Mouse (Mus musculus) thymus, adult 2 months (tissue): Measurements from ENCODE around the gene Lrrc34. TPM values are rescaled to one million over a fixed set of nuclear protein-coding genes. Genes with fewer than 3 reads are reported as not detected.

Source experiments
- DNase-seq: peaks from one replicate; pipeline ENCODE4 v3.0.0; 2021
- H3K27ac ChIP-seq: fragments of 200-500 bp; 2 replicates; pipeline ENCODE4 v1.5.1; 2012; ENCODE audit warnings: low read length, control low read depth; ENCODE audit not compliant: control insufficient read depth, insufficient read depth
- H3K27me3 ChIP-seq: fragments of 200-500 bp; 2 replicates; pipeline ENCODE4 v1.6.1; 2012; ENCODE audit warnings: mild to moderate bottlenecking, low read length, moderate library complexity, mixed read lengths; ENCODE audit not compliant: control insufficient read depth, insufficient read depth
- H3K36me3 ChIP-seq: fragments of 200-500 bp; 2 replicates; pipeline ENCODE4 v1.6.1; 2012; ENCODE audit warnings: mild to moderate bottlenecking, low read length, moderate library complexity; ENCODE audit not compliant: control insufficient read depth, insufficient read depth
- H3K4me1 ChIP-seq: fragments of 200-500 bp; replicated peaks from 2 replicates; pipeline ENCODE4 v1.6.1; 2012; ENCODE audit warnings: low read length; ENCODE audit not compliant: control insufficient read depth, insufficient read depth
- H3K4me3 ChIP-seq: fragments of 200-500 bp; 2 replicates; pipeline ENCODE4 v1.5.1; 2012; ENCODE audit warnings: mild to moderate bottlenecking, low read length, control low read depth, moderate library complexity; ENCODE audit not compliant: control insufficient read depth, insufficient read depth
- CTCF ChIP-seq: fragments of 200-500 bp; IDR thresholded peaks from 2 replicates; pipeline ENCODE4 v1.5.1; 2012; ENCODE audit warnings: mild to moderate bottlenecking, control low read depth, low read length, moderate library complexity, borderline replicate concordance; ENCODE audit not compliant: control insufficient read depth, poor library complexity, insufficient read depth; ENCODE audit errors: extremely low read depth
- POLR2A ChIP-seq: fragments of 200-500 bp; IDR thresholded peaks from 2 replicates; pipeline ENCODE4 v1.6.1; 2012; ENCODE audit warnings: mild to moderate bottlenecking, low read length, control low read depth, moderate library complexity; ENCODE audit not compliant: control insufficient read depth, poor library complexity, insufficient read depth; ENCODE audit errors: extremely low read depth
- WGBS: fragments of 180-500 bp; shearing (Covaris S2); methylation state at CpG from one replicate; pipeline ENCODE4 v1.1.7; 2018; 5-methylcytosine and 5-hydroxymethylcytosine counted together
- polyA plus RNA-seq: library from polyadenylated mRNA; depleted of rRNA; stranded (reverse); fragments of >200 nt; gene quantifications from 2 replicates; pipeline ENCODE4 v1.2.3, GENCODE M21; 2012

Lrrc34 gene
- polyA plus RNA-seq, 1 experiment = 0.04 TPM

- Histone ChIP-seq H3K4me3 (no peak overlapping the region), H3K27ac (no peak overlapping the region), H3K36me3 (no peaks in the 10 kb centered on the region), H3K4me1 (no peaks in the 10 kb centered on the region), H3K27me3 (no peaks in the 10 kb centered on the region)
- no peak for DNase-seq
- WGBS = 90% methylated on average over 4 of the region's 4 CpGs
- TF ChIP-seq CTCF (no peak), POLR2A (no peak)
Observed at GRCm38 (mm10) chr3:30635629-30636028, 12.0 kb downstream of the Lrrc34 start.

DNA sequence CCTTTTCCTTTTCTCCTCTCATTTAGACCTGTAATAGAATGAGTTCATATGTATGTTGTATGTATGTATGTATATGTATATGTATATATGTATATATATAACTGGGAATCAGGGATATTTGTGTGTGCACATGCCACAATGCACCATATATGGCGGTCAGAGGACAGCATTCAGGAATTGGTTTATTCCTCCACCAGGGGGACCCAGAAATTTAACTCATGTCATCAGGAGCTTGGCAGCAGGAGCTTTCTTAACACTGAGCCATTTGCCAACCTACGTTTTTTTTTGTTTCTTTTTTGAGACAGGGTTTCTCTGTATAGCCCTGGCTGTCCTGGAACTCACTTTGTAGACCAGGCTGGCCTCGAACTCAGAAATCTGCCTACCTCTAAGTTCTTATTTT lies 14.0 kb downstream of the Lrrc34 start:
- Histone ChIP-seq H3K27ac (no peak overlapping the region), H3K4me1 (no peaks in the 10 kb centered on the region), H3K27me3 (no peaks in the 10 kb centered on the region), H3K36me3 (no peaks in the 10 kb centered on the region), H3K4me3 (no peak overlapping the region)
- WGBS = 68% methylated on average over 3 of the region's 3 CpGs
- TF ChIP-seq CTCF (no peak), POLR2A (no peak)
- no peak for DNase-seq

DNA sequence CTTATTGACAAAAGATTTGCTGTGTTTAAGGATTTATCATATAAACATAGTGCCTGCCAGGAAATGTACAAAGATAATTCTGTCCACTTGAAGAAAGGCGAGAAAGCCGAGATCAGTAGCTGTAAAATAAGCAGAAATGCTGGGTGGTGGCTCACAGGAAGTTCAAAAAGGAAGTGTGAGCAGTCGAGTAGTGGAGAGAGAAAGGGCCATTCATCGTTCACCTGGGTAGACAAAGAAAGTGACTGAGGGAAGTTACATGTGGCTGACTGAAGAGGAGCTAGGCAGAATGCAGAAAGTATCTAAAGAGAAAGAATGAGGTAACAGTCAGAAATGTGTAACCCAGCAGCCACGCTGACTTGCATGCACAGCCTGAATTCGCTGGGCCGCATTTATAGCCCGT lies 27.5 kb downstream of the Lrrc34 start:
- H3K4me1 ChIP-seq = no peaks in the 10 kb centered on the region
- no peak for DNase-seq
- no peaks in the 10 kb centered on the region for H3K27me3 ChIP-seq
- no peak overlapping the region for H3K27ac ChIP-seq
- 57% methylated on average over 8 of the region's 8 CpGs for WGBS
- H3K4me3 ChIP-seq = no peak overlapping the region
- H3K36me3 ChIP-seq = peaks cover 26% of the 10 kb centered on the region
- TF ChIP-seq CTCF (no peak), POLR2A (no peak)

GRCm38 (mm10) chr3:30610930-30611329 lies 36.7 kb downstream of the Lrrc34 start:
- H3K27me3 ChIP-seq = no peaks in the 10 kb centered on the region
- H3K4me3 ChIP-seq = no peak overlapping the region
- H3K4me1 ChIP-seq = peaks cover 4% of the 10 kb centered on the region
- DNase-seq = peak; percentile 32
- TF ChIP-seq POLR2A (no peak), CTCF (no peak)
- 54% methylated on average over 4 of the region's 4 CpGs for WGBS
- H3K36me3 ChIP-seq = peaks cover 53% of the 10 kb centered on the region
- H3K27ac ChIP-seq = no peak overlapping the region

GRCm38 (mm10) chr3:30608999-30609398 lies 38.7 kb downstream of the Lrrc34 start:
- H3K27ac ChIP-seq = no peak overlapping the region
- H3K4me3 ChIP-seq = no peak overlapping the region
- no peaks in the 10 kb centered on the region for H3K27me3 ChIP-seq
- 95% methylated on average over 3 of the region's 3 CpGs for WGBS
- H3K36me3 ChIP-seq = peaks cover 41% of the 10 kb centered on the region
- DNase-seq = no peak
- TF ChIP-seq CTCF = no peak
- no peak for TF ChIP-seq POLR2A
- H3K4me1 ChIP-seq = peaks cover 4% of the 10 kb centered on the region

DNA sequence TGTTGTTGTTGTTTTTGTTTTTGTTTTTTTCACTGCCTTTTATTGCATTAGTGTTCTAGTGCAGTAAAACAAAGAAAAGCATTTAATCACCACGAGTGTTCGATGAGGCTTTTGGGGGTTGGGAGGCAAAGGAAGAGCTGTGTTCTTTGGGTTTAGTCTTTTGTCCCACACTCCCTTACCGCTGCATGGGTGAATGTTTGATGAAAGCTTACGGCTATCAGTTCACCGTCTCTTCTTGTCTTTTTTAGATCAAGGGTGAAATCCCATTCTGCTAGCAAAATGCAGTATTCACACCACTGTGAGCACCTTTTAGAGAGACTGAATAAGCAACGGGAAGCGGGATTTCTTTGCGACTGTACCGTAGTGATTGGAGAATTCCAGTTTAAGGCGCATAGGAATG lies 44.4 kb downstream of the Lrrc34 start:
- TF ChIP-seq CTCF (no peak), POLR2A (no peak)
- no peak overlapping the region for H3K27ac ChIP-seq
- 62% methylated on average over 10 of the region's 10 CpGs for WGBS
- no peak overlapping the region for H3K4me3 ChIP-seq
- peaks cover 11% of the 10 kb centered on the region for H3K4me1 ChIP-seq
- H3K27me3 ChIP-seq = no peaks in the 10 kb centered on the region
- H3K36me3 ChIP-seq = peaks cover 9% of the 10 kb centered on the region
- no peak for DNase-seq

- H3K27me3 ChIP-seq = no peaks in the 10 kb centered on the region
- peaks cover 11% of the 10 kb centered on the region for H3K4me1 ChIP-seq
- DNase-seq = no peak
- peaks cover 7% of the 10 kb centered on the region for H3K36me3 ChIP-seq
- H3K27ac ChIP-seq = peak overlapping the region; percentile 82
- H3K4me3 ChIP-seq = peak overlapping the region; percentile 81
- no peak for TF ChIP-seq CTCF
- TF ChIP-seq POLR2A = no peak
- under 1% methylated on average over 27 of the region's 27 CpGs for WGBS
Observed at GRCm38 (mm10) chr3:30602740-30603098, 45.0 kb downstream of the Lrrc34 start.

DNA sequence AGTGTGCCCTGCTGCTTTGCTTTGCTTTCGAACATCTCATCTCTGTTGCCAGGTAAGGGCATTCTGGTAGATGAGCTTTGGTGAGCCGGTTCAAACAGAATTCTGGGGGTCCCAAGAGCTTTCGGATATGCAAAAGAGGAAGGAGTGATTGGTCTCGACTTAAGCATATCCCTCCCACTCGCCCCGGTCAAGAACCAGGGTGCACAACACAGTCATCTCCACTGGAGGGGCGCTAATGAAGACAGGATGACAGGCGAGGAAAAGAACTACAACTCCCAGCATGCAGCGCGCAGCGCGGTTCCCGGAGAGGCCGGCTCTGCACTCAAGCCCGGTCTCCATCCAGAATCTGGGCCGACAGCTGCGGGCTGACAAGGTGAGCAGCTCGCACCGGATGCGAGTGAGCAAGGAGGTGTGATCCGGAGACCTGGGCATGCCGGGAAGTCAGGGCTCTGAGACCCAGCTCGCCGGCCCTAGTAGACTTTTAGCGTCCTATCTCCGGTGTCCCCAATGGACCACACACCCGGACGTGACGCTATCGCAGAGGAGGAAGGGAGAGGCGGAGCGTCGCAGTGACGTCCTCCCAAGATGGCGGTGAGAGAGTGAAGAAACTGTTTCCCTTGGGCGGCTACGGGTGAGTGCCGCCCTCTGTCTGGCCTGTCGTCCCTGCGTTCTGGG lies 45.5 kb downstream of the Lrrc34 start, which contains the start of gene Mynn:
Gene Mynn (plus strand): TSS at position 1 of the 675 bp plus-strand sequence.
- DNase-seq = peak; percentile 97
- Histone ChIP-seq H3K27me3 (no peaks in the 10 kb centered on the region), H3K27ac (peak within 1 kb of the TSS; percentile 82), H3K4me1 (peaks cover 11% of the 10 kb centered on the region), H3K4me3 (peak within 1 kb of the TSS; percentile 81), H3K36me3 (peaks cover 2% of the 10 kb centered on the region)
- TF ChIP-seq CTCF (no peak; the same call in 1 of the 2 replicates), POLR2A (peak; percentile 61; the same call in 1 of the 2 replicates)
- under 1% methylated on average over 40 of the region's 40 CpGs for WGBS
